Mouse (Mus musculus): ENCODE data around the gene Hist2h2be.
"Not testable (repeated sequence)": the region's sequence is repeated elsewhere in the genome, so short reads cannot be mapped to it uniquely, and the experiment has no call there.

Gene Hist2h2be

DNA sequence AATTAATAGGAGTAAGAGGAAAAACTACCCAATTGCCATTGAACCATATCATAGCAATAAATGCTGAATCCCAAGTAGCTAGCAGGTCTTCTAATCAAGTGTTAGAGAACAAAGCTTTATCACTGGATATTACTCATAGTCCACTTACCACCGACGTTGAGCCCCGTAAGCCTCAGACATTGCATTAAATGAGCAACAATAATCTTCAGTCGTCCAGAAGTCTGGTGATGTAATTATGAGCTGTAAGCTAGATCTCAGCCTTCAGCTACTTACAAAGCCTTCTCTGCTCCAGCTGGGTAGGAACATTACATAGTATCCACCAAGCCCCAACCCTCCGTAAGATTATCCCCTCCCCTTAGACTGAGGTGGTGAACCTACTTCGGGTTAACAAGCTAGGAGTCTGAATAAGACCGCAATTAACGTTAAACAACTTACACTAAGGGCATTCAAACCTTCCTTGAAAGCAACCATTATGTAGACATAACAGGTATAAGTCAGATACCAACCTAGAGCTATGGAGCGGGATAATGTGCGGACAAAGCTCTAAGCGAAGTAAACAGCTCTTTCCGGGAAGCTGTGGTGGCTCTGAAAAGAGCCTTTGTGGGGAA, 17.1 kb downstream of the Hist2h2be start:
- intact Hi-C loops (cut with DNase I), result no loop called here

DNA sequence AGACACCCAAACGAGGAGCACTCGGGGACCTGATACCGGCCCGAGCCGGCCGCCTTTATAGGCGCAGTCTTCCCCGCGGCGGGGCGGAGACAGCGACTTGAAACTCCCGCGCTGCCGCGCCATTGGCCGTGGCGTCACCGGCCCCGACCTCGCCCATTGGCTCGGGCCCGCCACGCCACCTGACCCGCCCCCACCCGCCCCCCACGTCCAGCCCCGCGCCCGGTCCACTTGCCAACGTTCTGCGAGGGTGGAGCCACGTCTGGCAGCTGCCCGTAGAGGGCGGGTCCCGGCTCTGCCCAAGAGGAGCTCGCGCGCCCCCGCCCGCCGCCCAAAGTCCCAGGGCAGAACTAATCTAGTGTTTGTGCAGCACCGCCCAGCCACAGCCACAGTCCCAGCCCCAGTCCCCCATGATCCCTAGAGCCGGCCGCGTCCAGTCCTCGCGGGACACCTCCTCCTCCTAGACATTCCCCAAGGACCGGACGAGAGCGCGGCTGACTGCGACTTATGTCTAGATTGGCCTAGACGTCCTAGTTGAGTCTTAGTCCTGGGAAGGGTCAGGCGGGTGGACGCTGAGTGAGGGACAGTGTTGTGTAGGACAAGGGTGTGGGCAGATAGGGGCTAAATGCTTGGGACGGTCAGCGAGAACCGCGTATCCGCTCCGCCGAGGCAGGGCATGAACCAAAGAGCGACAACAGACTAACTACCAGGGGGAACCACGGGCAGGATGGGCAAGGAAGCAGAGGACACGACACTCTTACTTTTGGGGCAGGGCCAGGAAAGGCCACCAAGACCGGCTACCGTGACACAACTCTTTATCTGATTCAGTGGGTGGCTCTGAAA, 18.3 kb downstream of the Hist2h2be start, which contains the start of gene Hist2h3c2:
TSS of gene Hist2h3c2 (minus strand) at position 174 of the 840 bp plus-strand sequence.
- intact Hi-C loops (cut with DNase I), result not testable (repeated sequence)

DNA sequence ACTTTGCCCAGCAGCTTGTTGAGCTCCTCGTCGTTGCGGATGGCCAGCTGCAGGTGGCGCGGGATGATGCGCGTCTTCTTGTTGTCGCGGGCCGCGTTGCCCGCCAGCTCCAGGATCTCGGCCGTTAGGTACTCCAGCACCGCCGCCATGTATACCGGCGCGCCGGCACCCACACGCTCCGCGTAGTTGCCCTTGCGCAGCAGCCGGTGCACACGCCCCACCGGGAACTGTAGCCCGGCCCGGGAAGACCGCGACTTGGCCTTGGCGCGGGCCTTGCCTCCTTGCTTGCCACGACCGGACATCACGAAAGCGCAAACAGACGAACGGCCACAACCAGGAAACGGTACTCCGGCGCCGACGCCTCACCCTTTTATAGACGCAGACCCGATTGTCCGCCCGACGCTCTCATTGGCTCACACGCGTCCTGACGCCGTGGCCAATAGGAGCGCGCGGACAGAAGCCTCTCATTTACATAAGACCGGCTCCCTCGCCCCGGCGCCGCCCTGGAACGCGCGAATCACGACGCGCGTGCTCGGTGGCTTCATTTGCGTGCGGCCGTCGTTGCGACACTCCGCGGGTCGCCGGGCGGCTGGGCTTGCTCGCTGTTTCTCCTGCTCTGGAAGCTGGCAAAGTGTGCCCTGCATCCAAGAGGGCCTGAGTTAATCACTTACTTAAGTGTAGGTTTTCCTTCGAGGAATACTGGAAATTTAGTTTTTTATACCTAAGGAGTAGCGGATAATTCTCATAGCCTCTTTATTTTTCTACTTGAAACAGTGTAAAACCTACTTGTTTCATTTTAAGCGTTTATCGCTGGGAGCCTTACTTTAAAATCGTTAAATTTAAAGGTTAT, 19.3 kb downstream of the Hist2h2be start, which contains the start of gene Hist2h2aa2:
TSS of gene Hist2h2aa2 (minus strand) at position 328 of the 850 bp plus-strand sequence.
- intact Hi-C loops (cut with DNase I), result not testable (repeated sequence)

DNA sequence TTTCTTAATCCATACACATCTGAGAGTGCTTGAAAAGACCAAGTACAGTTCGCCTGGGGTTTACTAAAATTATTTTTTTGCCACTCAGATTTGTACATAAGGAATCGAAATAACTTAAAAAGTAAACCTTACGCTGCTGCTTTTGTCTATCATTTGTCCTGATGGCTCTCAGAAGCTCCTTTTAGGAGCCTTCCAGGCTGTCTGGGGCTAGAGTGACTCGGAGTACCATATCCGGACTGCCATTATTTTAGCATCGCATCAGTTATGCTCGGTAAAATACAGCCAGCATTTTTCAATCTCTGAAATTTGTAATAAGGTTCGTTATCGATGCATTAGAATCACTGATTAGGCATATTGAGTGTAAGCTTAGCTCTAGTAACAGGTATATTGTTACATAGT, 19.9 kb downstream of the Hist2h2be start:
- intact Hi-C loops (cut with DNase I), result no loop called here

DNA sequence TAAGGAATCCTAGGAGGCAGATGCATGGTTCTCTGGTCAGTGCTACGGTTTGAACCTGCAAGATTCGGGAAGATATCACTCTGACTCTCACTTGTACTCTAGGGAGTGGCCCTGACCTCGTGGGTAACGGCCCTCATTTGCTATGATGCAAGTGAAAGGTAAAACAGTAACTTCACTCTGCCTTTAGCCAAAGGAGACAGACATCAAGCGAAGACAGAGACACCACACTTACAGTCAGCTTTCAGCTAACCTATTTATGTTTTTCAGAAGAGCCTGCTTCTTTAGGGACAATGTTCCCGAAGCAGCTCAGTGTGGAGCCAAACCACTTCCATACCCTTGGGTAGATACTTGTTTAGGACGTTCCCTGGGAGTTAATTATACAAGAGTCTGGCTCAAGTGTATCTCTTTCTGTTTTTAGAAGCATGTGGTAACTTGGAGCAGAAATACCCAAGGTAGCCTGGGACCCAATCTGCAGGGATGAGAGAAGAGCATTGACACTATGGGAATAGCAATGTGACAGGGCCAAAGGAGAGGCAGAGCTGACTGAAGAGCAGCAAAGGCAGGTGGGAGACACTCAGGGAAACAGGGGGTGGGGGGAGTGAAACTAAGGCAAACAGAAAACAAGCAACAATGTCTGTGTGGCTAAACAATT, 23.1 kb downstream of the Hist2h2be start:
- intact Hi-C loops (cut with DNase I), result loop anchor here (2.0 kb wide), 1 partner anchor 23 kb away; the partner anchor contains the start of genes Hist2h2ac and Hist2h2be

DNA sequence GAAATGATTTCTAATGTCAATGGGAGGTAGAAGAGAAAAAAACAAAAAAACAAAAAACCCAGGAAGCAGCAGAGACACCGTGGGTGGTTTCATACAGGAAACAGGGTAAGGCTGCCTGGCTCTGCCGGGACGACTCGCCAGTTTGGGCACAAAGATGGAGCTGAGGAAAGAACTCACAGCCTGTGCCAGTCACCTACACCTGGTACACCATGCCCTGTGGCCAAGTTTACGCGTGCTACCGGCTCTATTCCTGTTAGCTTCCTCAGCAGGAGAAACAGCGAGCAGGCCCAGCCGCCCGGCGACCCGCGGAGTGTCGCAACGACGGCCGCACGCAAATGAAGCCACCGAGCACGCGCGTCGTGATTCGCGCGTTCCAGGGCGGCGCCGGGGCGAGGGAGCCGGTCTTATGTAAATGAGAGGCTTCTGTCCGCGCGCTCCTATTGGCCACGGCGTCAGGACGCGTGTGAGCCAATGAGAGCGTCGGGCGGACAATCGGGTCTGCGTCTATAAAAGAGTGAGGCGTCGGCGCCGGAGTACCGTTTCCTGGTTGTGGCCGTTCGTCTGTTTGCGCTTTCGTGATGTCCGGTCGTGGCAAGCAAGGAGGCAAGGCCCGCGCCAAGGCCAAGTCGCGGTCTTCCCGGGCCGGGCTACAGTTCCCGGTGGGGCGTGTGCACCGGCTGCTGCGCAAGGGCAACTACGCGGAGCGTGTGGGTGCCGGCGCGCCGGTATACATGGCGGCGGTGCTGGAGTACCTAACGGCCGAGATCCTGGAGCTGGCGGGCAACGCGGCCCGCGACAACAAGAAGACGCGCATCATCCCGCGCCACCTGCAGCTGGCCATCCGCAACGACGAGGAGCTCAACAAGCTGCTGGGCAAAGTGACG, 24.3 kb downstream of the Hist2h2be start, which contains the start of gene Hist2h2aa1:
TSS of gene Hist2h2aa1 (plus strand) at position 495 of the 884 bp plus-strand sequence.
- intact Hi-C loops (cut with DNase I), result loop anchor here (2.0 kb wide), 1 partner anchor 24 kb away; the partner anchor contains the start of genes Hist2h2ac and Hist2h2be

DNA sequence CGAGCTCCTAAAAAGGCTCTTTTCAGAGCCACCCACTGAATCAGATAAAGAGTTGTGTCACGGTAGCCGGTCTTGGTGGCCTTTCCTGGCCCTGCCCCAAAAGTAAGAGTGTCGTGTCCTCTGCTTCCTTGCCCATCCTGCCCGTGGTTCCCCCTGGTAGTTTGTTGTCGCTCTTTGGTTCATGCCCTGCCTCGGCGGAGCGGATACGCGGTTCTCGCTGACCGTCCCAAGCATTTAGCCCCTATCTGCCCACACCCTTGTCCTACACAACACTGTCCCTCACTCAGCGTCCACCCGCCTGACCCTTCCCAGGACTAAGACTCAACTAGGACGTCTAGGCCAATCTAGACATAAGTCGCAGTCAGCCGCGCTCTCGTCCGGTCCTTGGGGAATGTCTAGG, 25.1 kb downstream of the Hist2h2be start:
- intact Hi-C loops (cut with DNase I), result not testable (repeated sequence)

DNA sequence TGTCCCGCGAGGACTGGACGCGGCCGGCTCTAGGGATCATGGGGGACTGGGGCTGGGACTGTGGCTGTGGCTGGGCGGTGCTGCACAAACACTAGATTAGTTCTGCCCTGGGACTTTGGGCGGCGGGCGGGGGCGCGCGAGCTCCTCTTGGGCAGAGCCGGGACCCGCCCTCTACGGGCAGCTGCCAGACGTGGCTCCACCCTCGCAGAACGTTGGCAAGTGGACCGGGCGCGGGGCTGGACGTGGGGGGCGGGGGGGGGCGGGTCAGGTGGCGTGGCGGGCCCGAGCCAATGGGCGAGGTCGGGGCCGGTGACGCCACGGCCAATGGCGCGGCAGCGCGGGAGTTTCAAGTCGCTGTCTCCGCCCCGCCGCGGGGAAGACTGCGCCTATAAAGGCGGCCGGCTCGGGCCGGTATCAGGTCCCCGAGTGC, 25.5 kb downstream of the Hist2h2be start, which contains the start of gene Hist2h3c1:
TSS of gene Hist2h3c1 (plus strand) at position 259 of the 430 bp plus-strand sequence.
- intact Hi-C loops (cut with DNase I), result not testable (repeated sequence)

DNA sequence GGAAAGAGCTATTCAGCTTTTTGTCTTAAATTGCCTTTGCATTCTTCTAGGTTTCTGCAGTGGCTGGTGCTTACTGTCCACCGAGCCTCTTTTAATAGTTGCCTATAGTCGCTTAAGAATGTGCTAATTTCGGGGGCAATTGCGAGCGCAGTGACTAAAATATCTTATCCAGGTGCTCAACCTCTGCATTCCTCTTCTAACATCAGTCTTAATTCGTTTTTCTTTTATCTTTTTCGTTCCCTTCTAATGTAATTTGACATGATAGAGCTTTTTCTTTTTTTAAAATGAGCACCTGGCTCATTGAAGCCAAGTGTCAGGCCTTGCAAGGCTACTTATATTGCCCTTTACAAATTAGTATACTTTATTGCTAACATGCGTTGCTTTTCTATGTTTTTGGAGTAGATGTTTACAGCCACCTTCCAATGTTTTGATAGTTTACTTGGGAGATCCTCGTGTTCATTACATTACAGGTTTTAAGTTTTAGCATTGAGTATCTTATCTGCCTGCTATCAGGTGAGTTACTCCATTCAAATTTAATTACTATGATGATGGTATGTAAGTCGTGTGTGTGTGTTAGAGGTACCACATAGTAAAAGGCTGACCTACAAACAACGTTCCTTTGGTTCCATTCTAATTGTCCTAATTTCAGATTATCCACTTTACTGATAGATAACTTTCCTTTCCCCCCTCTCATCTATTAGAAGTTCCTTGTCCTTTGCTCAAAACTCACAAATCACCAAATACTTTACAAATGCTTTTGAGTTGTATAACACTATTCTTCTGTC, 26.6 kb downstream of the Hist2h2be start:
- intact Hi-C loops (cut with DNase I), result no loop called here

DNA sequence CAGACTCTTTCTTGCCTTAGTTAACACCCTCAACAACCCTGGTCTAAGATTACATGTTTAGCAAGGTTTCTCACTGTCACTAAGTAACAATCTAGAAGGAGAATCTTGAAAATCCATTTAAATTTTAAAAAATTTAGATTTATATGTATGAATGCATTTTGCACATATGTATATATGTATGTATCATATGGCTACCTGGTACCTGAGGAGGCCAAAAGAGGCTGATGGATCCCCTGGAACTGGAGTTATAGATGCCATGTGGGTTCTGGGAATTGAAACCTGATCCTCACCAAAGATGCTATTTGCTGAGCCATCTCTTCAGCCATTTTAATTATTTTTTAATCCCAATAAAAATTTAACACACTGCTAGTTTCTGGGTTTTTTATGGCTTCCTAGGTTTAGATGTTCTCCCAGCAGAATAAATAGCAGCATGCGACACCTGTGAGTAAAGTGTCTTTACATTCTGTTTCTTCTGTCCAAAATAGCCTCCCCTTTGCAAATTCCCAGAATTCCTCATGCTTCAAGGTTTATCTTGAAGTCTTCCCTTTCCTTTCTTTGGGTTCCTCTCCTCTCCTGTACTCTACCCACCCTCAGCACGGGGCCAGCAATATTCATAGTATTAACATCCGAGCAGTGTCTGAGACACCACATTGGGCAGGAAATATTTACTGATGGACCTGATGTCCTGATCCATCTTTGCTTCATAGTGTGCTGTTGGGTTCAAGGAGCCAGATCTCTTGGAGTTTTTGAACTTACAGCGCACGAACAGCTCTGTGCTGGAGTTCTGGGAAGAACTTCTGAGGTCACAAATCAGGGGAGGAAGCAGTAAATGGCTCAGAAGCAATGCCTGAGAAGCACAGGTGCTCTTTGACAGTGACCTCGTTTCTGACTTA, 27.5 kb downstream of the Hist2h2be start:
- intact Hi-C loops (cut with DNase I), result no loop called here

DNA sequence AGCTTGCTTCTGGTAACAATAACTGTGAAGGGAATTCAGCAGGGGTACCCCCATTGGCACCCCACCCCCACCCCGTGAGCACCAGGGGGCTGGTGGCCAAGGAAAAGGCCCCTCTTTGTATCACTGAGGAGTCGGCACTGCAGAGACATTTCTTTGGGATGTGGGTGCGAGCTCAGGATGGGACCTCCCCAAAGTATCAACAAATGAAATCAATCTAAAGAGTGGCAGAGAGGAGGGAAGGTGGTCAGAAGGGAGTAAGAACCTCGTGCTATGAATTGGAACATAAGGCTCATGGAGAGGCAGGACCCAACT, 28.1 kb downstream of the Hist2h2be start:
- intact Hi-C loops (cut with DNase I), result no loop called here

DNA sequence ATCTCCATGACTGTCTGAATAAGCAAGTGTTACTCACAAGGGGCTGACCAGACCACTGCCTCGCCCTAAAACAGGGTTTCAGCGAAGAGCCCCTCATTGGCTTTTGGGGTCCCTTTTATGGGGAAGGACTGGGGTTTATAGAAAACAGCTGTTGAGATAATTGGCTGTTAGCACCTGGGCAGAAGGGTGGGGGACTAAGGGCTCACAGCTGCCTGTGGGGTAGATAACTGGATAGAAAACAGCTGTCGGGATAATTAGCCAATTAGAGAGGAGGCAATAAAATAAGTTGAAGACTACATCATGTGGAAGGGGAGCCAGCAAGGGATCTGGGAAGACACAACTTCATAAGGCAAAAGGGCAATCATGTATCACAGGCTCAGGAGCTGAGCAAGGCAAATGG, 30.0 kb downstream of the Hist2h2be start:
- intact Hi-C loops (cut with DNase I), result no loop called here

DNA sequence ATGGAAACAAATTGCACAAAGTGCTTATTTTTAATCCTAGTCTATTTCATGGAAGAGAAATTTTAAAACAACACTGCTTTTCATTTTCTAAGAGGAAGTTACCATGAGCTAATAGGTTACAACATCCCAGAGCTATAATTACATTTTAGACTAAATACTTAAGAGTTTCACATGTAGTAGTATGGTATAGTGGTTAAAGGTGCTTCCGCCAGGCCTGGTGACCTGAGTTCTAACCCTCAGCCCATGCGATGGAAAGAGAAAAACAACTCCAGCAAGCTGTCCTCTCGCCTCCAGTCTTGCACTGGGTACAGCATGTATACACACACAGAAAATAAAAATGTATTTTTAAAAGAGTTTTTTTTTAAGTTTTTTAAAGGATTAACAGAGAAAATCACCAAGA, 30.9 kb downstream of the Hist2h2be start:
- intact Hi-C loops (cut with DNase I), result no loop called here

DNA sequence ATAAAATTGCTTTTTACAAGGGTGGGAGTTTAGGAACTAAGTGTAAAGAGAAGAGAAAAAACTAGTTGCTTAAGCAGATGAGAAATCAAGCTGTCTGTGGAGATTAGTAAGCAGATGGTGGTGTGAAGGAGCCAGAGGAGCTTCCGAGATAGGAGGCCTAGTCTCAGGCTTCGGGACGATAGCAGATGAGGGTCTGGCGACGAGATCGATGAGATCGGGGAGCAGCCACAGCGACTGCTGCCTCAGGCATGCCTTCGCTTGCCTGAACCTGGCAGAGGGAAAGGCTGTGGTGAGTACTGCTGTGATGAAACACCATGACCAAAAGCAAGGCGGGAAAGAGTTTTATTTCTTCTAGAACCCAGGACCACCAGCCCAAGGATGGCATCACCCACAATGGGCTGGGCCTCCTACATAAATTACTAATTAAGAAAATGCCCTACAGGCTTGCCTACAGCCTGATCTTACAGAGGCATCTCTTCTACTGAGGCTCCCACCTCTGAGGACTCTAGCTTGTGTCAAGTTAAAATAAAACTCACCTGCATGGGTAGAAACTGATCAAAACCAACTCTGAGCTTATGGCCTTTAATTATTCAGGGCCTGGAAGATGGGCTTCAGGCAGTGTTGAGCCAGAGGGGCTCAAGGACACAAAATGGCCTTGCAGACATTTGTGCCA, 33.9 kb downstream of the Hist2h2be start:
- intact Hi-C loops (cut with DNase I), result no loop called here

DNA sequence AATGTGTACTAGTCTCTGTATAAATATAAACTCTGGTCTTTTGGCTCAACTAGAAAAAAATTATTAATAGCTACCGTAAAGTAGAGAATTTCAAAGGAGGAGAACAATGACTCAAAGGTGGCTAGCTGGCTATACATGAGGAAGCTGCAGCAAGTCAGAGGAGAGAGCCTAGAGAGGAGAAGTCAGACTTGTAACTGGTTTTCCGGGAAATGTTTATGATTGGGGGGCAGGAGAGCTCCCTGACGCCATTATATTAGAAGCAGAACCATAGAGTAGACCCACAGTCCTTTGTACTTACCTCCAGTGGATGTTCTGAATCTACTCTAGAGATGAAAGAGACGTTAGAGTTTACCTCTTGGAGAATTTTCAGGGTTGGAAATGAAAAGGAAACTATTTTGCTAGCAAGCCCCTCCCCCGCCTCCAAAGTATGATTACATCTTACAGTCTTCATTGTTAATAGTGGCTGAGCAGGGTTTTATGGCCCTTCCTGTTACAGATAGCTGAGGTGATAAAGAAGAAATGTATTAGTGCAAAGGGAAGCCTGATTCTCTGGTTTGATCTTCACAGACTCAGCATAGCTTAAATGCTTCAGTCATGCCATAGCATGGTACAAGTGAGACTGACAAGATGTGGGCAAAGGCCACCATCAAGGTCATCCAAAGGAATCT, 35.1 kb downstream of the Hist2h2be start:
- intact Hi-C loops (cut with DNase I), result no loop called here

DNA sequence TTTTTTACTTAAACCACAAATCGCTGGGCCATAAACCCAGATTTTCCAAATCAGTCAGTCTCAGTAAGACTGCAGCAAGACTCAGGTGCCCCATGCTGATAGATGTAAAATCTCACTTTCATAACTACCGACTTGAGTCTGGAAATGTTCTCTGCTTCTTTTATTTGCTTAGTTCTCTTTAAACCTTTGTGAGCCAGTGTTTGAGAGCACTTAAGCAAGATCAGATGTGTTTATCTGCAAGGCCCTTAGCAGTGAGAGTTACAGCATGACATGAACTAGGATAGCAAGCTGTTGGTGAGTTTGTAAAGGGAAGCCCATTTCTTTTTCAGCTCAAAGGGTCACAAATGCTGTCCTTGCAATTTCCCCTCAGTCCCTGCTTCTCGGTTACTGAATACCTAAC, 36.3 kb downstream of the Hist2h2be start:
- intact Hi-C loops (cut with DNase I), result no loop called here

DNA sequence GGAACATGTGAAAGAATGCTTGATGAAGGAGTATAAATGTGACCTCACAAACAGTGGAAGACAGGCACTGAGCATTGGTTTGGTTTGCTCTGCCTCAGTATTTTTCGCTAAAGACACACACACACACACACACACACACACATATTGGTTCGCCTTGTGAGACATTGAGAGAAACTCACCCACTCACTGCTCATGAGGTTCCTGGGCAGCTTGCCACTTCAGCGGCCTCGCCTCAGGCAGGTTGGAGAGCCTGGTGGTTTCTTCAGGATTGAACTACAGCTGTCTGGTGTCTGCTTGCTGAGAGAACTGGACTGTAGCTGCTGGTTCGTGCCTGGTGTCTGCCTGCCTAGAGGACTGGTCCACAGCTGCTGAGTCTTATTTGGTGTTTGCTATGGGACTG, 39.3 kb downstream of the Hist2h2be start:
- intact Hi-C loops (cut with DNase I), result loop anchor here (5.0 kb wide), 1 partner anchor 43 kb away; the partner anchor contains the start of genes Bola1 and Hist2h2ab

All from adrenal gland (tissue).